Mouse (Mus musculus) C2C12 (cell line): Measurements from ENCODE around the gene Myrf.

Source experiments
- CEBPB ChIP-seq: IDR thresholded peaks from one replicate; pipeline ENCODE4 v1.6.1; 2011; ENCODE audit warnings: low read depth, mild to moderate bottlenecking, control low read depth, moderate library complexity
- CTCF ChIP-seq: IDR thresholded peaks from one replicate; pipeline ENCODE4 v1.5.1; 2011; ENCODE audit not compliant: control insufficient read depth, insufficient read depth, insufficient read length
- MAX ChIP-seq: IDR thresholded peaks from one replicate; pipeline ENCODE4 v1.6.1; 2011; ENCODE audit warnings: mild to moderate bottlenecking, control low read depth
- MYOD1 ChIP-seq: IDR thresholded peaks from one replicate; pipeline ENCODE4 v1.6.1; 2011; ENCODE audit warnings: low read depth; ENCODE audit not compliant: control insufficient read depth, insufficient read length
- USF1 ChIP-seq: IDR thresholded peaks from one replicate; pipeline ENCODE4 v1.6.1; 2011; ENCODE audit warnings: low read depth, mild to moderate bottlenecking, control low read depth, moderate library complexity

GRCm38 (mm10) chr19:10188281-10188811, 52.2 kb downstream of the Myrf start:
- TF ChIP-seq USF1 (no peak), CTCF (no peak), MAX (no peak), CEBPB (no peak), MYOD1 (no peak)
